Mouse (Mus musculus) right cerebral cortex, postnatal 36 days (tissue): ENCODE results near the gene Itm2b.

Experiments
- DNase-seq, 2 experiments: peaks; one replicate each; pipeline ENCODE4 v3.0.0; 2022; ENCODE audit warnings: low spot score in 2 of 2, mixed read lengths in 1 of 2

Itm2b gene

GRCm38 (mm10) chr14:73369634-73370033 lies 15.5 kb downstream of the Itm2b start:
- no peak for DNase-seq

- DNase-seq, result no peak
Measured at GRCm38 (mm10) chr14:73368966-73369365, 16.1 kb downstream of the Itm2b start.

GRCm38 (mm10) chr14:73368221-73368620 lies 16.9 kb downstream of the Itm2b start:
- no peak for DNase-seq

GRCm38 (mm10) chr14:73366278-73366677 lies 18.8 kb downstream of the Itm2b start:
- DNase-seq, result peak in 1 of 2 experiments; percentile 47

GRCm38 (mm10) chr14:73363782-73364181 lies 21.3 kb downstream of the Itm2b start:
- DNase-seq, result no peak

GRCm38 (mm10) chr14:73354700-73355099 lies 30.4 kb downstream of the Itm2b start:
- no peak for DNase-seq

GRCm38 (mm10) chr14:73351118-73351517 lies 34.0 kb downstream of the Itm2b start:
- DNase-seq, result no peak

GRCm38 (mm10) chr14:73350029-73350428 lies 35.1 kb downstream of the Itm2b start:
- DNase-seq, result no peak

GRCm38 (mm10) chr14:73349061-73349670 lies 35.9 kb downstream of the Itm2b start:
- no peak for DNase-seq

GRCm38 (mm10) chr14:73347302-73347701 lies 37.8 kb downstream of the Itm2b start:
- no peak for DNase-seq

GRCm38 (mm10) chr14:73345614-73346013 lies 39.5 kb downstream of the Itm2b start:
- DNase-seq, result no peak

- no peak for DNase-seq
Measured at GRCm38 (mm10) chr14:73340051-73340755, 44.9 kb downstream of the Itm2b start.

- DNase-seq, result no peak
Measured at GRCm38 (mm10) chr14:73339615-73340014, 45.5 kb downstream of the Itm2b start.

- no peak for DNase-seq
Measured at GRCm38 (mm10) chr14:73336316-73337080, 48.6 kb downstream of the Itm2b start.

- DNase-seq, result no peak
Measured at GRCm38 (mm10) chr14:73334926-73335805, 49.9 kb downstream of the Itm2b start.

GRCm38 (mm10) chr14:73333880-73334279 lies 51.2 kb downstream of the Itm2b start:
- no peak for DNase-seq

- no peak for DNase-seq
Measured at GRCm38 (mm10) chr14:73331386-73331785, 53.7 kb downstream of the Itm2b start.

- no peak for DNase-seq
Measured at GRCm38 (mm10) chr14:73329871-73330270, 55.2 kb downstream of the Itm2b start.

- no peak for DNase-seq
Measured at GRCm38 (mm10) chr14:73326511-73326910, 58.6 kb downstream of the Itm2b start.

- peak; percentile 62 to 69 for DNase-seq
Measured at GRCm38 (mm10) chr14:73325456-73326381, 59.4 kb downstream of the Itm2b start, which contains the start of gene Rb1. Gene Rb1, minus strand, starts transcription at chr14:73325822.
